Mouse (Mus musculus): ENCODE measurements around the gene Wdr59. TPM values are rescaled to one million over a fixed set of nuclear protein-coding genes. Genes with fewer than 3 reads are reported as not detected.

Wdr59 gene
- polyA plus RNA-seq, 1 experiment from 2014 or later: 3.4 TPM

- ATAC-seq (ENCODE audit: insufficient number of reproducible peaks, insufficient read depth, low FRiP score, low read depth): no peak
- Histone ChIP-seq H3K27me3 (ENCODE audit: control insufficient read depth, insufficient read depth, low read length) (0 out of 2 replicates have a peak, but pooled peaks cover 5% of the 10 kb centered on the region), H3K36me3 (ENCODE audit: control insufficient read depth, insufficient read depth, low read length) (no peaks in the 10 kb centered on the region), H3K9ac (ENCODE audit: low read length) (no peak overlapping the region), H3K4me3 (ENCODE audit: control insufficient read depth in 1 of 2, insufficient read depth in 1 of 2, low read depth in 1 of 2, low read length in 2 of 2) (no peak overlapping the region), H3K4me2 (ENCODE audit: low read length) (no peak overlapping the region), H3K9me3 (ENCODE audit: control insufficient read depth, low read length) (no peaks in the 10 kb centered on the region), H3K27ac (replicated peaks in 1 of 2; ENCODE audit: control insufficient read depth in 1 of 2, insufficient read depth in 1 of 2, low read depth in 2 of 2, low read length in 2 of 2) (no peak overlapping the region), H3K4me1 (ENCODE audit: control insufficient read depth in 2 of 2, insufficient read depth in 2 of 2, low read length in 2 of 2) (peaks cover 0 to under 1% of the 10 kb centered on the region in 2 experiments; a peak in 1 of 4 replicates)
- WGBS: 20% methylated on average over 9 of the region's 9 CpGs
Measured at GRCm38 (mm10) chr8:111439189-111439588, 82.7 kb downstream of the Wdr59 start.

GRCm38 (mm10) chr8:111435071-111435828, 86.6 kb downstream of the Wdr59 start:
- Histone ChIP-seq H3K4me2 (ENCODE audit: low read length) (no peak overlapping the region), H3K4me1 (ENCODE audit: control insufficient read depth in 2 of 2, insufficient read depth in 2 of 2, low read length in 2 of 2) (no peaks in the 10 kb centered on the region), H3K27me3 (ENCODE audit: control insufficient read depth, insufficient read depth, low read length) (0 out of 2 replicates have a peak, but pooled peaks cover 5% of the 10 kb centered on the region), H3K9ac (ENCODE audit: low read length) (no peak overlapping the region), H3K4me3 (ENCODE audit: control insufficient read depth in 1 of 2, insufficient read depth in 1 of 2, low read depth in 1 of 2, low read length in 2 of 2) (no peak overlapping the region), H3K9me3 (ENCODE audit: control insufficient read depth, low read length) (no peaks in the 10 kb centered on the region), H3K36me3 (ENCODE audit: control insufficient read depth, insufficient read depth, low read length) (no peaks in the 10 kb centered on the region), H3K27ac (replicated peaks in 1 of 2; ENCODE audit: control insufficient read depth in 1 of 2, insufficient read depth in 1 of 2, low read depth in 2 of 2, low read length in 2 of 2) (no peak overlapping the region)
- 67% methylated on average over 11 of the region's 11 CpGs for WGBS
- ATAC-seq (ENCODE audit: insufficient number of reproducible peaks, insufficient read depth, low FRiP score, low read depth): no peak

- H3K36me3 ChIP-seq (ENCODE audit: control insufficient read depth, insufficient read depth, low read length): no peaks in the 10 kb centered on the region
- H3K4me2 ChIP-seq (ENCODE audit: low read length): no peak overlapping the region
- H3K27ac ChIP-seq (replicated peaks in 1 of 2; ENCODE audit: control insufficient read depth in 1 of 2, insufficient read depth in 1 of 2, low read depth in 2 of 2, low read length in 2 of 2): no peak overlapping the region
- no peaks in the 10 kb centered on the region for H3K4me1 ChIP-seq (ENCODE audit: control insufficient read depth in 2 of 2, insufficient read depth in 2 of 2, low read length in 2 of 2)
- H3K9me3 ChIP-seq (ENCODE audit: control insufficient read depth, low read length): no peaks in the 10 kb centered on the region
- no peak overlapping the region for H3K9ac ChIP-seq (ENCODE audit: low read length)
- WGBS: 94% methylated on average over 9 of the region's 9 CpGs
- H3K4me3 ChIP-seq (ENCODE audit: control insufficient read depth in 1 of 2, insufficient read depth in 1 of 2, low read depth in 1 of 2, low read length in 2 of 2): no peak overlapping the region
- H3K27me3 ChIP-seq (ENCODE audit: control insufficient read depth, insufficient read depth, low read length): no peaks in the 10 kb centered on the region
- no peak for ATAC-seq (ENCODE audit: insufficient number of reproducible peaks, insufficient read depth, low FRiP score, low read depth)
Measured at GRCm38 (mm10) chr8:111424646-111425045, 97.2 kb downstream of the Wdr59 start.

- Histone ChIP-seq H3K4me3 (ENCODE audit: control insufficient read depth in 1 of 2, insufficient read depth in 1 of 2, low read depth in 1 of 2, low read length in 2 of 2) (no peak overlapping the region), H3K9ac (ENCODE audit: low read length) (no peak overlapping the region), H3K9me3 (ENCODE audit: control insufficient read depth, low read length) (no peaks in the 10 kb centered on the region), H3K4me1 (ENCODE audit: control insufficient read depth in 2 of 2, insufficient read depth in 2 of 2, low read length in 2 of 2) (no peaks in the 10 kb centered on the region), H3K27me3 (ENCODE audit: control insufficient read depth, insufficient read depth, low read length) (no peaks in the 10 kb centered on the region), H3K4me2 (ENCODE audit: low read length) (no peak overlapping the region), H3K27ac (replicated peaks in 1 of 2; ENCODE audit: control insufficient read depth in 1 of 2, insufficient read depth in 1 of 2, low read depth in 2 of 2, low read length in 2 of 2) (no peak overlapping the region), H3K36me3 (ENCODE audit: control insufficient read depth, insufficient read depth, low read length) (no peaks in the 10 kb centered on the region)
- 75% methylated on average over 11 of the region's 11 CpGs for WGBS
- no peak for ATAC-seq (ENCODE audit: insufficient number of reproducible peaks, insufficient read depth, low FRiP score, low read depth)
Measured at GRCm38 (mm10) chr8:111424181-111424580, 97.7 kb downstream of the Wdr59 start.

- H3K27me3 ChIP-seq (ENCODE audit: control insufficient read depth, insufficient read depth, low read length): no peaks in the 10 kb centered on the region
- H3K9me3 ChIP-seq (ENCODE audit: control insufficient read depth, low read length): no peaks in the 10 kb centered on the region
- no peaks in the 10 kb centered on the region for H3K4me1 ChIP-seq (ENCODE audit: control insufficient read depth in 2 of 2, insufficient read depth in 2 of 2, low read length in 2 of 2)
- no peak for ATAC-seq (ENCODE audit: insufficient number of reproducible peaks, insufficient read depth, low FRiP score, low read depth)
- no peak overlapping the region for H3K4me2 ChIP-seq (ENCODE audit: low read length)
- no peak overlapping the region for H3K4me3 ChIP-seq (ENCODE audit: control insufficient read depth in 1 of 2, insufficient read depth in 1 of 2, low read depth in 1 of 2, low read length in 2 of 2)
- WGBS: 72% methylated on average over 2 of the region's 2 CpGs
- no peak overlapping the region for H3K9ac ChIP-seq (ENCODE audit: low read length)
- no peak overlapping the region for H3K27ac ChIP-seq (replicated peaks in 1 of 2; ENCODE audit: control insufficient read depth in 1 of 2, insufficient read depth in 1 of 2, low read depth in 2 of 2, low read length in 2 of 2)
- no peaks in the 10 kb centered on the region for H3K36me3 ChIP-seq (ENCODE audit: control insufficient read depth, insufficient read depth, low read length)
Measured at GRCm38 (mm10) chr8:111422614-111423013, 99.3 kb downstream of the Wdr59 start.

- no peak for ATAC-seq (ENCODE audit: insufficient number of reproducible peaks, insufficient read depth, low FRiP score, low read depth)
- no peak overlapping the region for H3K4me2 ChIP-seq (ENCODE audit: low read length)
- H3K36me3 ChIP-seq (ENCODE audit: control insufficient read depth, insufficient read depth, low read length): no peaks in the 10 kb centered on the region
- H3K9me3 ChIP-seq (ENCODE audit: control insufficient read depth, low read length): no peaks in the 10 kb centered on the region
- H3K27ac ChIP-seq (replicated peaks in 1 of 2; ENCODE audit: control insufficient read depth in 1 of 2, insufficient read depth in 1 of 2, low read depth in 2 of 2, low read length in 2 of 2): no peak overlapping the region
- H3K27me3 ChIP-seq (ENCODE audit: control insufficient read depth, insufficient read depth, low read length): no peaks in the 10 kb centered on the region
- no peak overlapping the region for H3K4me3 ChIP-seq (ENCODE audit: control insufficient read depth in 1 of 2, insufficient read depth in 1 of 2, low read depth in 1 of 2, low read length in 2 of 2)
- WGBS: 68% methylated on average over 3 of the region's 3 CpGs
- H3K9ac ChIP-seq (ENCODE audit: low read length): no peak overlapping the region
- H3K4me1 ChIP-seq (ENCODE audit: control insufficient read depth in 2 of 2, insufficient read depth in 2 of 2, low read length in 2 of 2): no peaks in the 10 kb centered on the region
Measured at GRCm38 (mm10) chr8:111419171-111419570, 102.7 kb downstream of the Wdr59 start.

GRCm38 (mm10) chr8:111418601-111419000, 103.3 kb downstream of the Wdr59 start:
- ATAC-seq (ENCODE audit: insufficient number of reproducible peaks, insufficient read depth, low FRiP score, low read depth): no peak
- no peak overlapping the region for H3K27ac ChIP-seq (replicated peaks in 1 of 2; ENCODE audit: control insufficient read depth in 1 of 2, insufficient read depth in 1 of 2, low read depth in 2 of 2, low read length in 2 of 2)
- H3K4me2 ChIP-seq (ENCODE audit: low read length): no peak overlapping the region
- no peaks in the 10 kb centered on the region for H3K36me3 ChIP-seq (ENCODE audit: control insufficient read depth, insufficient read depth, low read length)
- no peak overlapping the region for H3K4me3 ChIP-seq (ENCODE audit: control insufficient read depth in 1 of 2, insufficient read depth in 1 of 2, low read depth in 1 of 2, low read length in 2 of 2)
- H3K27me3 ChIP-seq (ENCODE audit: control insufficient read depth, insufficient read depth, low read length): no peaks in the 10 kb centered on the region
- H3K9me3 ChIP-seq (ENCODE audit: control insufficient read depth, low read length): no peaks in the 10 kb centered on the region
- H3K4me1 ChIP-seq (ENCODE audit: control insufficient read depth in 2 of 2, insufficient read depth in 2 of 2, low read length in 2 of 2): no peaks in the 10 kb centered on the region
- WGBS: 29% methylated on average over 9 of the region's 9 CpGs
- no peak overlapping the region for H3K9ac ChIP-seq (ENCODE audit: low read length)

- 80% methylated on average over 10 of the region's 10 CpGs for WGBS
- H3K4me1 ChIP-seq (ENCODE audit: control insufficient read depth in 2 of 2, insufficient read depth in 2 of 2, low read length in 2 of 2): no peaks in the 10 kb centered on the region
- H3K4me3 ChIP-seq (ENCODE audit: control insufficient read depth in 1 of 2, insufficient read depth in 1 of 2, low read depth in 1 of 2, low read length in 2 of 2): no peak overlapping the region
- ATAC-seq (ENCODE audit: insufficient number of reproducible peaks, insufficient read depth, low FRiP score, low read depth): no peak
- H3K9ac ChIP-seq (ENCODE audit: low read length): no peak overlapping the region
- H3K27ac ChIP-seq (replicated peaks in 1 of 2; ENCODE audit: control insufficient read depth in 1 of 2, insufficient read depth in 1 of 2, low read depth in 2 of 2, low read length in 2 of 2): no peak overlapping the region
- H3K4me2 ChIP-seq (ENCODE audit: low read length): no peak overlapping the region
- no peaks in the 10 kb centered on the region for H3K36me3 ChIP-seq (ENCODE audit: control insufficient read depth, insufficient read depth, low read length)
- H3K9me3 ChIP-seq (ENCODE audit: control insufficient read depth, low read length): no peaks in the 10 kb centered on the region
- no peaks in the 10 kb centered on the region for H3K27me3 ChIP-seq (ENCODE audit: control insufficient read depth, insufficient read depth, low read length)
Measured at GRCm38 (mm10) chr8:111417222-111417621, 104.7 kb downstream of the Wdr59 start.
